ENCODE assay signal across 11 mouse cellular contexts in genomic region chr12:40272710-40273109, GRCm38 (mm10).
"Had no signal": no experiment of that assay in that cellular context is flagged by ENCODE, and none has a peak within 500 bp of the region (broad histone marks: within the 10 kb centered on the region; RNA-seq: fewer than 3 reads in every experiment).

No protein-coding gene starts in this region.

- DNase-seq: liver, postnatal 0 days; lung, adult 2 months; lung, postnatal 14 days; lung, postnatal 36 days; right cerebral cortex, postnatal 14 days; thymus, adult 18-20 months; thymus, postnatal 14 days; thymus, postnatal 36 days had no signal

- ATAC-seq: liver, postnatal 0 days; lung, postnatal 0 days; midbrain, embryonic 13.5 days; midbrain, embryonic 15.5 days had no signal
